ENCODE assay signal across 9 mouse cellular contexts in the genomic region with DNA sequence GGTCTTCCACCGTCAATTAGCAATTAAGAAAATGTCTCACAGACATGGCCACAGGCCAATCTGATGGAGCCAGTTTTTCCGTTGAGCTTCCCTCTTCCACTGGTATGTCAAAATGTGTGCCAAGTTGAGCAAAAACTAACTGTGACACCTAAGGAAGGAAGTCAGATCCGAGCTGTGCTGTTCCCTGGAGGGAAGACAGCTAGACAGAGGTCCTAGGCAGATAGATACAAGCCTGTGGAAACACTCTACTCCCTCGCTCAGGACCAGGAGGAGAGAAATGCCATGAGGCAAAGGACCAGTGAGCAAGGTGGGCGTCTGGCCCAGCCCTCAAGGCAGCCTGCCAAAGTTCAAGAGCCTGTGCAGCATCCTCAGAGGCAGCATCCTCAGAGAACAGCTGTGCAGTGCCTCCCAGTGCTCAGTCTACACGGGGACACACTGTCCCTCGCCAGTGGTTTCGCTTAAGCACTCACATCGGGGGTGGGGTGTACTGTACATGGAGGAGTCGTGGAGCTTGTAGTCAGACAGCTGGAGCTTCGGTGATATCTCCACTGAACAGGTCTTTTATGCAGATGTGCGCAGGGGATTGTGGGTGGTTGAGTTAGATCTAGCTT. TPM values are rescaled to one million over a fixed set of nuclear protein-coding genes. Genes with fewer than 3 reads are reported as not detected.
DNase-seq lines count a peak whose midpoint lies in the region; ATAC-seq lines count a peak whose summit lies in the region.
"Had no signal": no experiment of that assay in that cellular context is flagged by ENCODE, and none has a peak within 500 bp of the region (broad histone marks: within the 10 kb centered on the region; RNA-seq: fewer than 3 reads in every experiment).

No protein-coding gene starts in this region.

- H3K4me2 ChIP-seq in liver, embryonic 15.5 days, result peak overlapping the region; percentile 40

- peak; percentile 8 for DNase-seq in gastrocnemius, adult 18-20 months (ENCODE audit: low spot score)
- no peak for DNase-seq in gastrocnemius, adult 8-10 months (ENCODE audit: low spot score in 2 of 2)
- DNase-seq in MN1 (ENCODE audit: low spot score), result peak; percentile 88
- peak; percentile 36 for DNase-seq in gastrocnemius, postnatal 14 days
- peak; percentile 34 for DNase-seq in kidney, adult 18-20 months
- peak; percentile 20 for DNase-seq in right cerebral cortex, postnatal 14 days
- no peak for DNase-seq in urinary bladder, postnatal 25 days (ENCODE audit: low spot score)

- no peak overlapping the region for H3K27ac ChIP-seq in liver, embryonic 15.5 days (replicated peaks)

- no peaks in the 10 kb centered on the region for H3K9me3 ChIP-seq in liver, embryonic 15.5 days (replicated peaks)
- H3K9me3 ChIP-seq: G1E had no signal

- no peak overlapping the region for H3K9ac ChIP-seq in liver, embryonic 15.5 days

- no peaks in the 10 kb centered on the region for H3K36me3 ChIP-seq in liver, embryonic 15.5 days (replicated peaks)
- H3K36me3 ChIP-seq: G1E had no signal

- 40% methylated on average over 12 of the region's 12 CpGs for WGBS in liver, embryonic 15.5 days (ENCODE audit: insufficient replicate concordance)

- H3K4me1 ChIP-seq in liver, embryonic 15.5 days (replicated peaks), result peaks cover 9% of the 10 kb centered on the region

- intact Hi-C loops in gastrocnemius, postnatal 14 days (cut with DNase I; ENCODE audit: low total_unique reads), result loop anchor here (10.0 kb wide), 1 partner anchor 287 kb away; no protein-coding TSS in a partner anchor

- ATAC-seq in liver, embryonic 15.5 days (ENCODE audit: insufficient read depth), result peak; percentile 89

- H3K4me3 ChIP-seq in liver, embryonic 15.5 days (replicated peaks), result no peak overlapping the region; the same call in 1 of the 2 replicates

- H3K27me3 ChIP-seq in liver, embryonic 15.5 days, result no peaks in the 10 kb centered on the region

RNA-seq across cellular contexts. Expression of gene Mrps10, which starts 36.6 kb away (rescaled TPM):
- total RNA-seq in gastrocnemius, adult 18-20 months (2021), result 10 to 100 TPM; 32.9 to 34.1 TPM
- total RNA-seq in gastrocnemius, adult 8-10 months (2022), result 10 to 100 TPM; 30.5 to 33.5 (median 32.1) TPM
- total RNA-seq in gastrocnemius, postnatal 14 days (2021), result 10 to 100 TPM; 36.8 to 40.7 TPM
- polyA plus RNA-seq in liver, embryonic 15.5 days (2015; fragmentation: Nextera tagmentation; extraction: Ambion mirVana), result 37.0 and 39.2 TPM in 2 replicates

RNA-seq across cellular contexts. Expression of gene Guca1b, which starts 53.1 kb away (rescaled TPM):
- under 1 TPM; 0.36 to 0.41 TPM for total RNA-seq in gastrocnemius, adult 18-20 months (2021)
- total RNA-seq in gastrocnemius, adult 8-10 months (2022), result under 1 TPM in 3 of 4 experiments, not detected in 1; 0.16 to 0.36 (median 0.34) TPM
- under 1 TPM; 0.22 to 0.41 TPM for total RNA-seq in gastrocnemius, postnatal 14 days (2021)
- polyA plus RNA-seq in liver, embryonic 15.5 days (2015; fragmentation: Nextera tagmentation; extraction: Ambion mirVana), result 0.15 and 0.22 TPM in 2 replicates
- total RNA-seq: G1E had no signal
- polyA plus RNA-seq: G1E had no signal

Comparison
In these comparisons a context has a peak if more than half of its experiments do, and no peak if none do; other contexts are left out.
1. DNase-seq: peak in gastrocnemius, adult 18-20 months (single experiment), MN1 (single experiment), gastrocnemius, postnatal 14 days (single experiment), kidney, adult 18-20 months (single experiment) and right cerebral cortex, postnatal 14 days (single experiment); none in gastrocnemius, adult 8-10 months (0 of 2) and urinary bladder, postnatal 25 days (single experiment).